Mouse (Mus musculus): ENCODE data around the gene Sult2b1.

Gene Sult2b1

GRCm38 (mm10) chr7:45697894-45698293 is 86.6 kb downstream of the Sult2b1 start:
- no peak for DNase-seq (ENCODE audit: low read depth, low spot score)

DNA sequence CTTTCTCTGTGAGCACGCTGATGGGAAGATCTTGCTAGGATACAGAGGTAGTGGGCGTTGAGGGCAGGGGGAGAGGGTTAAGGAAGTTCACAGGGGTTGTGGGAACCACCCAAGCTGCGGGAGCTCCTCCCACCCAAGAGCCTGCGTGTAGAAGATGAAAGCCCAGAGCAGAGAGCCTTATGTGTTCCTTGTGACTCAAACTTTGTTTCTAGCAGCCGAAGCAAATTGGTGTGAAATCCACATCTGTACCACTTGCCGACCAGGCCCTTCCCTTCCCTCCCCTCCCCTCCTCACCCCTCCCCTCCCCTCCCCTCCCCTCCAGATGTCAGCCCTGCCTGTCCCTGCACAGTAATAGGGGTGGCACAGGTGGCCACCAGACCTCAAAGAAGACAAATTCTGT is 89.4 kb downstream of the Sult2b1 start:
- DNase-seq (ENCODE audit: low read depth, low spot score): no peak

- DNase-seq (ENCODE audit: low read depth, low spot score): no peak
Observed at GRCm38 (mm10) chr7:45693921-45694591, 90.4 kb downstream of the Sult2b1 start, which contains the start of gene Sec1. Gene Sec1, minus strand, starts transcription at chr7:45694402.

- no peak for DNase-seq (ENCODE audit: low read depth, low spot score)
Observed at GRCm38 (mm10) chr7:45692364-45692763, 92.1 kb downstream of the Sult2b1 start.

- no peak for DNase-seq (ENCODE audit: low read depth, low spot score)
Observed at GRCm38 (mm10) chr7:45689800-45690199, 94.7 kb downstream of the Sult2b1 start.

DNA sequence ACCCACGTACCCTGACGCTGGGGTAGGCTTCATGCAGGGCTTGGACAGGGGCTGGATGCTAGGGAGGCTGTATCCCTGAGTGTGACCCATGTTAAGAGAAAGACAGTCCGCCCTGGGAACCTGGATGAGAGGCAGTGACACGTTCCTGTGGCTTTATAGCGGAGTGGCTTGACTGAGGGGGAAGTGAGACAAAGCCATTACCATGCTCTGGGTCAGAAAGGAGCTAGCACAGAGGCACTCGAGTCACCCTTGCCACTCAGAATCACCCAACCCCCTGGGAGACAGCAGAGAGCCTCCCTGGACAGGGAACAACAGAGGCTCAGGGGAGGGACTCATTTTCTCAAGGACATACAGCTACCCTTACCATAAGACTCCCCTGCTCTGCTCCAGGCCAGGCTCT is 95.4 kb downstream of the Sult2b1 start:
- DNase-seq (ENCODE audit: low read depth, low spot score): no peak

- no peak for DNase-seq (ENCODE audit: low read depth, low spot score)
Observed at GRCm38 (mm10) chr7:45686841-45687240, 97.6 kb downstream of the Sult2b1 start.

- DNase-seq (ENCODE audit: low read depth, low spot score): no peak
Observed at GRCm38 (mm10) chr7:45685811-45686210, 98.7 kb downstream of the Sult2b1 start.

DNA sequence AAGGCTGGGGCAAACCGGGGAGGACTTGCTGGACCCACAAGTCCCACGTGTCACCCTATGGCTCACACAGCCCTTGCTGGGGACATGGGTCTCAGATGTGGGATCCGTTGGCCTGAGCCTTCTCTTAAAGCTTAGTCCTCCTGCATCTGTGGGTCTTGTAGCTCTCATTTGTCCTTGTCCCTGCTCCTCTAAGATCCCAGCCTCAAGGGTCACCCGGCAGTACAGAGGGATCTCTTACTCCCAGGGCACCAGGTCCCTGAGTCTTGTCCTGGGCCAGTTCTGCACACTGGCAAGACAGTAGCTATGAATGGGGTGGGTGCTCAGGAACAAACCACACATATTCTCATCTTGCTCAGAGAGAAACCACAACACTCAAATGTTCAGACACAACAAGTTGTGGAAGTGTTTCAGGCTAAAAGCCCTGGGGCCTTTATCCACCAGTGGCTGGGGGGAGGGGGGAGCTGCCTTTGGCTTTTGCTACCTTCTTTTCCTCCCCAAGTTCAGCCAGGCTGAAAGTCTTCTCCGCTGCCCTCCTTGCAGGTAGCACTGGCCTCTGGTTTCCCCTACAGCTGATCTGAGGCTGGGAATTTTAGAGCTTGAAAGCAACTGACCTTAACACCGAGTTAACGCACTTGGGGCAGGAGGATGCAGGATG is 100.9 kb downstream of the Sult2b1 start, which contains the start of gene Ntn5:
TSS of gene Ntn5 (plus strand) at position 627 of the 655 bp plus-strand sequence.
- no peak for DNase-seq (ENCODE audit: low read depth, low spot score)

DNA sequence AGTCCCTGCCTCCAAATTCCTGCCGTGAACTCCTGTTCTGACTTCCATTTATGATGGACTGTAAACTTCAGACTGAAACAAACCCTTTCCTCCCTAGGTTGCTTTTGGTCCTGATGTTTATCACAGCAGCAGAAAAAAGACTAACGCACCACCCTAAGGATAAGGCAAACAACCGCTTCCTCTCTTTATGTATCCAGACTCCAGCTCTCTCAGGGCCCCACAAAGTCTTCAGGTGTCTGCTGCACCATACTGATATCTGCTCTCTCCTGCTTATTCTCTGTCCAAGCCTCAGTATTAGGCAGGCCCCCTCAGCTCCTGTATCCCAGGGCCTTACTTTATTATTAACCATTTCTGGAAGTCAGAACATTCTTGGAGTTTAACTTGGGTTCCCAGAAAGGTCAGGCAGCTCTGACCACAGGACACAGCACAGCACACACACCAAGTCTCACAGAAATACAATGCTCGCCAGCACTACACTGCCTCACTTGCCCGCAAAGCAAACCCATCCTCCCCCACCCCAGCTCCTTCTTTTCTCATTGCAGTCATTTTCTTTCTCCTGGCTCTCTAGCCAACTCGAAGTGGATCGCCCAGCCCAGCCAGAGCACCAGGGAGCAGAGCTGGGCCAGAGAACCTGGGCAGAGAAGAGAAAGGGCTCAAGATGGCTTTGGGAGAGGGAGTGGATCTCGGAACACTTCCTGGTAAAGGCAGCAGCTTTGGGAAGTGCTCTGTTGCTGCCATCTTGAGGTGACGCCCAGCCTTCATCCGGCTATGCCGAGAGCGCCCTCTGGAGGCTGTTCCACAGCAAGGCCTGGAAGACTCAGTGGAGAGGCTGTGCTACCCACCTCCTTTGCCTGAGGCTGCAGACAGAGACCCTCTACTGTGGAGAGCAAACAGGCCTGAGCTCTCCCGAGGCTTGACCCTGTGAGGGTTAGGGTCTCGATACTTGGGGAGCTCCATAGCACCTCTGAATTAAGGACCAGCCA is 102.0 kb downstream of the Sult2b1 start:
- peak; percentile 83 for DNase-seq (ENCODE audit: low read depth, low spot score)

GRCm38 (mm10) chr7:45681046-45681736 is 103.3 kb downstream of the Sult2b1 start:
- no peak for DNase-seq (ENCODE audit: low read depth, low spot score)

Data from retina, postnatal 7 days (tissue).